ENCODE assay signal across 9 mouse cellular contexts in the genomic region with DNA sequence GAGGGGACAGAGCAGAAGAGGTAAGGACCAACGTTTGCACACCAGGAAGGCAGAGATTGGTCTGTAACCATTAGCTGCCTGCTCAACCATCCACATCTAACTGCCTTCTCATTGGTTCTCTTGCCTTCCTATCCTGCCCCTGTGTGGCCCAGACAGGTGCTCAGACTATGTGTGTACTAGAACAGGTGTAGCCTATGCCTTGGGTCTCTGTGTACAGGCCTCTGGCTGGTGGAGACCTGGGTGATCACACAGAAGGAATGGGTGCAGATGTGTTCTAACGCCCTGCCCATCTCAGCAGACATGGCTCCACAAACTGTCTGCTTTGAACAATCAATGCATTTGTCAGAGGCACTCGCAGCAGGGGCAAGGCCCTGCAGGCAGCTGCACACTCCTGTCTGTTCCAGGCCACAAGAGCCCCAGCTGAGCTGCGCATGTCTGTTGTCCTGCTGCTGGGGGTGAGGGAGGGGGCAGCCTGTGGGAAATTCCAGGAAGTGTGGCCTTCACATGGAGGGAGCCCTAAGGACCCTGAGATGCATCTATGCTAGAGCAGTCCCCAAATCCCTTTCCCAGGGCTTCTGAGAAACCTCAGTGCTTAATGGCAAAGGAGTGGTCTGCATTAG.
DNase-seq lines count a peak whose midpoint lies in the region; ATAC-seq lines count a peak whose summit lies in the region.
"Had no signal": no experiment of that assay in that cellular context is flagged by ENCODE, and none has a peak within 500 bp of the region (broad histone marks: within the 10 kb centered on the region; RNA-seq: fewer than 3 reads in every experiment).

No protein-coding gene starts in this region.

- no peak overlapping the region for H3K4me3 ChIP-seq in heart, embryonic 14.5 days (ENCODE audit: control insufficient read depth in 1 of 2, insufficient read depth in 1 of 2, low read depth in 1 of 2, low read length in 2 of 2)
- H3K4me3 ChIP-seq in hindbrain, embryonic 12.5 days: no peak overlapping the region
- no peak overlapping the region for H3K4me3 ChIP-seq in midbrain, embryonic 15.5 days

- peaks cover 14 to 26% of the 10 kb centered on the region in 2 experiments for H3K4me1 ChIP-seq in heart, embryonic 14.5 days (ENCODE audit: control insufficient read depth in 2 of 2, insufficient read depth in 2 of 2, low read length in 2 of 2)
- peaks cover 39% of the 10 kb centered on the region for H3K4me1 ChIP-seq in hindbrain, embryonic 12.5 days
- H3K4me1 ChIP-seq in midbrain, embryonic 15.5 days: peaks cover 18% of the 10 kb centered on the region; the same call in 1 of the 2 replicates

- 0 out of 2 replicates have a peak overlapping the region, but pooled peaks have one; percentile 16 for H3K9ac ChIP-seq in heart, embryonic 14.5 days (ENCODE audit: low read length)
- no peak overlapping the region for H3K9ac ChIP-seq in hindbrain, embryonic 12.5 days
- no peak overlapping the region for H3K9ac ChIP-seq in midbrain, embryonic 15.5 days
- H3K9ac ChIP-seq: liver, embryonic 14.5 days had no signal

- no peak overlapping the region; a peak in 1 of 4 replicates for H3K27ac ChIP-seq in heart, embryonic 14.5 days (replicated peaks in 1 of 2; ENCODE audit: control insufficient read depth in 1 of 2, insufficient read depth in 1 of 2, low read depth in 2 of 2, low read length in 2 of 2)
- H3K27ac ChIP-seq in hindbrain, embryonic 12.5 days: peak overlapping the region; percentile 70; the same call in 1 of the 2 replicates
- H3K27ac ChIP-seq in midbrain, embryonic 15.5 days: no peak overlapping the region
- H3K27ac ChIP-seq: liver, embryonic 14.5 days had no signal

- DNase-seq in heart, adult 9 months (ENCODE audit: low spot score in 2 of 2): no peak
- DNase-seq in brain, adult 2 months (ENCODE audit: low read depth, low spot score): peak; percentile 76
- no peak for DNase-seq in adrenal gland, adult 8-10 months
- DNase-seq in layer of hippocampus, postnatal 10 days (ENCODE audit: low spot score in 2 of 2): no peak

- 59% methylated on average over 4 of the region's 4 CpGs for WGBS in heart, embryonic 14.5 days
- WGBS in hindbrain, embryonic 12.5 days: 9% methylated on average over 4 of the region's 4 CpGs
- WGBS in midbrain, embryonic 15.5 days: 24% methylated on average over 4 of the region's 4 CpGs

- no peaks in the 10 kb centered on the region for H3K36me3 ChIP-seq in heart, embryonic 14.5 days (ENCODE audit: control insufficient read depth, insufficient read depth, low read length)
- H3K36me3 ChIP-seq in hindbrain, embryonic 12.5 days: no peaks in the 10 kb centered on the region
- H3K36me3 ChIP-seq in midbrain, embryonic 15.5 days (replicated peaks): no peaks in the 10 kb centered on the region

- H3K9me3 ChIP-seq in heart, embryonic 14.5 days (ENCODE audit: control insufficient read depth, low read length): peaks cover 3% of the 10 kb centered on the region; the same call in 1 of the 2 replicates
- H3K9me3 ChIP-seq in hindbrain, embryonic 12.5 days (replicated peaks): no peaks in the 10 kb centered on the region
- H3K9me3 ChIP-seq in midbrain, embryonic 15.5 days: no peaks in the 10 kb centered on the region

- no peak overlapping the region for H3K4me2 ChIP-seq in heart, embryonic 14.5 days (ENCODE audit: low read length)
- no peak overlapping the region for H3K4me2 ChIP-seq in hindbrain, embryonic 12.5 days (replicated peaks)
- H3K4me2 ChIP-seq in midbrain, embryonic 15.5 days: no peak overlapping the region

- ATAC-seq in heart, embryonic 14.5 days (ENCODE audit: insufficient number of reproducible peaks, insufficient read depth, low FRiP score, low read depth): no peak
- peak; percentile 71 for ATAC-seq in hindbrain, embryonic 12.5 days (ENCODE audit: low FRiP score)
- ATAC-seq in midbrain, embryonic 15.5 days (replicated peaks): peak; percentile 46; the same call in 1 of the 2 replicates
- no peak for ATAC-seq in monocyte, adult 5-6 weeks (replicated peaks; ENCODE audit: insufficient number of reproducible peaks, low FRiP score, low TSS enrichment, poor library complexity, severe bottlenecking)

- no peaks in the 10 kb centered on the region for H3K27me3 ChIP-seq in heart, embryonic 14.5 days (ENCODE audit: control insufficient read depth, insufficient read depth, low read length)
- no peaks in the 10 kb centered on the region for H3K27me3 ChIP-seq in hindbrain, embryonic 12.5 days
- no peaks in the 10 kb centered on the region for H3K27me3 ChIP-seq in midbrain, embryonic 15.5 days (replicated peaks)

Comparison
In these comparisons a context has a peak if more than half of its experiments do, and no peak if none do; other contexts are left out.
1. ATAC-seq: peak in hindbrain, embryonic 12.5 days (single experiment) and midbrain, embryonic 15.5 days (single experiment); none in heart, embryonic 14.5 days (single experiment) and monocyte, adult 5-6 weeks (single experiment).